Mouse (Mus musculus): ENCODE data around the gene Cep112.

- TF ChIP-seq CTCF (IDR thresholded peaks at IDR 0.05; ENCODE audit: low read depth) (no peak), EP300 (IDR thresholded peaks at IDR 0.05; ENCODE audit: low read depth) (no peak)
Measured at GRCm38 (mm10) chr11:108562076-108562475, 137.1 kb downstream of the Cep112 start.

Data from liver, embryonic 14.5 days (tissue).